Mouse (Mus musculus): ENCODE data around the gene Pnpla1. TPM values are rescaled to one million over a fixed set of nuclear protein-coding genes. Genes with fewer than 3 reads are reported as not detected.
A peak's percentile ranks its signal among the peaks of the same experiment; 100 is the strongest.

The Pnpla1 gene
- total RNA-seq, 2 experiments from 2014 or later: 0.38 to 0.42 TPM

GRCm38 (mm10) chr17:28926380-28926779, 68.2 kb downstream of the Pnpla1 start:
- DNase-seq: peak; percentile 71 to 78

DNA sequence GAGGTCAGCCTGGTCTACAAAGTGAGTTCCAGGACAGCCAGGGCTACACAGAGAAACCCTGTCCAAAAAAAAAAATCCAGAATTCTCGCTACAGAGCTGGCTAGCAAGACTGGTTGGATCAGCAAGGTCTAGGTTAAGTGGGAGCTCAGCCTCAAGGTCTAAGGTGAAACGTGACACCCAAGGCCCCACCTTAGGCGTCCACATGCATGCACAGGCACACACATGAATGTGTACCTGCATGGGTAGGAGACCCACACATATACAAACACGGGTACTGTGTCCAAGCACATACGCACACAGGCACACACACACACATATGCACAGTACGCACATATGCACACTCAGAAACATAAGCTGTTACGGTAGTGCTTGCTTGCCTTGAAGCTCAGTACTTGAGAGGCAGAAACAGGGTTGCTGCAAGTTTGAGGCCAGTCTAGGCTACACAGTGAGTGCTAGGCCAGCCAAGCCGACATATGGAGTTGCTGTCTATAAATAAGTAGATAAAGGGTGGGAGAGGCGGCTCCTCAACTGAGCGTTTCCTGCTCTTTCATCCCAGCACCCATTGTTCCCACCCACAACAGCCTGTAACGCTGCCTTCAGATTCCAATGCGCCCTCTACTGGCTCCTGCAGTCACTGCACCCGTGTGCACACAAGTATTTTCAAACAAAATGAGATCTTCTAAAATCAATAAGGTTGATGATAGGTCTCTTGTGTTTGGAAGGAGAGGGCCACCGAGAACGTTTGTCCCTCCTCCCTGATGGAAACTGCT, 68.8 kb downstream of the Pnpla1 start:
- DNase-seq: peak in 1 of 2 experiments; percentile 33

GRCm38 (mm10) chr17:28928004-28928403, 69.8 kb downstream of the Pnpla1 start:
- DNase-seq: no peak

GRCm38 (mm10) chr17:28929369-28929768, 71.2 kb downstream of the Pnpla1 start:
- DNase-seq: no peak

DNA sequence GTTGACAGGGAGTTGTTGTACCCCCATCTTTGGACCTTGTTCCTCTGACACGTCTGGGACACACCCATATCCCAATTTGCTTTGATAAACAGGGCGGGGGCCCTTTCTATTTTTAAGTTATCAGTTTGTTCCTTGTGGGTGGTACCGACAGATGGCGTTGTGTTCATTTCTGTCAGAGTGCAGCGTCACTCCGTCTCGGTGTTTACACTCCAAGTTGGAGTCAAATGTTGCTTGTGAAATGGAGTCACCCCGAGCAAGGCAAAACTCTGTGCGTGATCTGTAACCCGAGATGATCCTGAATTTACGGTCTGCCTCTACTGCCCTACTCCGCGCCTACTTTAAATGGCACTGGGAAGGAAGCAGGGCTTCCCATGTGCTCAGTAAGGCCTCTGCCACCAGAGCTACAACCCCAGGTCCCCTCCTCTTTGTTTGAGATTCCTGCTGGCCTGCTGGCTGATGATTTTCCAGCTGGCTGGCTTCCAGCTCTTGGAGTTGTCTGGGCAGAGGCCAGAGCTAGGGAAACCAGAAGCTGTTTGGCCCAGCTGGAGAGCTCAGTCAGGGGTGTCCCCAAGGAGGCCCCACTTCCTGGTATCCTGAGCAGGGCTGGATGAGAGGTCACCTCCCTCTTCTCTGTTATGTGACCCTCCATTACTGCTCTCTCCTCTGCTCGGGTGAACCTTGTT, 72.3 kb downstream of the Pnpla1 start:
- peak; percentile 51 to 54 for DNase-seq

DNA sequence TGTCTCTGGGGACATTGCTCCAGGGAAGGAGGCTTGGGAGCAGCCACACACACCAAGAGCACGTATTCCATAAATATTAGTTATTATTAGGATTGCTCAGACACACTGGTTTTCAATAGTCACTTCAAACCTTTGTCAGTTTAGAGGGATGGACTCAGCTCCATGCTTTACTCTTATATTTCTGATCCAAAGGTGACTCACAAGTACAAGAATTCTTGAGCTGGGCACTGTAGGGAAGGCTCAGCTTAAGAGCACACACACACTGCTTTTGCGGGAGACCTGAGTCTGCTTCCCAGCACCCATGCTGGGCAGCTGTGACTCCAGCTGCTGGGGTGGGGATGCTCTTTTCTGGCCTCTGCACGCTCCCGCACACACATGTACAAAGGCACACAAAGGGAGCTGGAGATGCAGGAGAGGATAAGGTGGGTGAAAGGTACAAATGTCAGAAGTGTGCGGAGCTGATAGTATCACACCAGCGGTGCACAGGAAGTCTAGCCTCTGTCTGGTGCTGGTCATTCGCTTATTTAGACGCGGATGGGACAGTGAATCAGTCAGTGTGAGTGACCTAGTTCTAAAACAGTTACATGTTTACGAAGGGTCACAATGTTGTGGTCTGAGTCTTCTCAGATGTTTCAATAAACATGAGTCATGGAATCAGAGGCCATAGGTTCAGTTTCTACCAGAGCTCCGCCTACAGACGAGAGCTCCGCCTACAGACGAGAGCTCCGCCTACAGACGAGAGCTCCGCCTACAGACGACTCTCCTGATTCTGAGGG, 73.4 kb downstream of the Pnpla1 start:
- no peak for DNase-seq

DNA sequence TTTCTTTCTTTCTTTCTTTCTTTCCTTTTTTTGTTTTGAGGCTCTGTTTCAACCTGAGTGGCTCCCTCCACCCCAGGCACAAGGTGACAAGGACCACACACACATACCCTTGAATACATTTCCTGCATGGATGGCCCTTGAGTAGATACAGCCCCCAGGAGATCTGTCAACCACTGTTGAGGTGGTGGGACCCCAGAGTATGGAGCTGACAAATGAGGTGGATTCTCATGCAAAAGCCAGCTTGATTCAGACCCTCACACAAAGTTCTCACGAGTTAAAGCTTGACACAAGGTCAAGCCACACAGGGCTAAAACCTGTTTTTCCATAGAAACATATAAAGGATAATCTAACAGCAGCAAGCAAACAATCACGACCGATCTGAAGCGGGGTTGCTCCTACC, 74.1 kb downstream of the Pnpla1 start:
- no peak for DNase-seq

GRCm38 (mm10) chr17:28934120-28934916, 76.1 kb downstream of the Pnpla1 start:
- DNase-seq: no peak

- DNase-seq: no peak
These were observed 77.9 kb downstream of the Pnpla1 start for GRCm38 (mm10) chr17:28936133-28936532.

DNA sequence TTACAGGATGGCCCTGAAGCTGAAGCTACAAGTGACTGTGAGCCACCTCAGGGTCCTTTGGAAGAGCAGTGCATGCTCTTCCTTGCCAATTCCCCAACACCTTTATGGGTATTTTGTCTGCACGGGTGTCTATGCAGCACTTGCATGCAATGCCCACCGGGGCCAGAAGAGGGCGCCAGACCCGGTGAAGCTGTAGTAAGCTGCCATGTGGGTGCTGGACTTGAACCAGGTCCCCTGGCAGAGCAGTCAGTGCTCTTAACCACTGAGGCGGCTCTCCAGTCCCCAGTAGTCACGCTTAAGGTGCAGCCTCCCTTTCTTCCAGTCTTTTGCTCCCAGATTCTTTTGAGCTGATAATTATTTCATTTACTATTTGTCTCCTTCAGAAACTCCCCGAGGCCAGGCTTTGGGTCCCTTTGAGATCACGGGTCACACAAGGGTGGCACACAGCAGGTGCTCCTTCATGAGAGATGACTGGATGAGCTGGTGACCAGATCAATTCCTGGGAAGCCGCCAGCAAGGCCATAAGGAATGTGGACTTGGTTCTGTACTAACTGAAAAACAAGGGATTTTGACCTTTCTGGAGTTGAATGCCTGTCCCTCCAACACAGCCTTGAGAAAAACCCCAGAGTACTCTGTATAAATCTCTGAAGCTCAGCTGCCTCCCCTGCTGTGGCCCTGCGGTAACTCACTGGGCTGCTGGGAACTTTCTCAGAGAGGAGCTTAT, 78.6 kb downstream of the Pnpla1 start:
- no peak for DNase-seq

Other genes with a start within 250 kb of the Pnpla1 start
- 10 to 100 TPM; 77.8 to 83.3 TPM for gene Srpk1, start 235.7 kb upstream of the Pnpla1 start, total RNA-seq (2021)
- 1 to 10 TPM; 3.7 to 6.4 TPM for gene Slc26a8, start 168.2 kb upstream of the Pnpla1 start, total RNA-seq (2021)
- gene Mapk14, start 167.1 kb upstream of the Pnpla1 start, total RNA-seq (2021): 10 to 100 TPM; 76.7 to 78.8 TPM
- gene AC170998.1, start 132.3 kb upstream of the Pnpla1 start, total RNA-seq (2021): 1 to 10 TPM; 1.4 to 1.8 TPM
- gene Mapk13, start 89.1 kb upstream of the Pnpla1 start, total RNA-seq (2021): 1 to 10 TPM in 1 of 2 experiments, under 1 TPM in 1; 0.60 to 1.1 TPM
- gene Brpf3, start 57.3 kb upstream of the Pnpla1 start, total RNA-seq (2021): 10 to 100 TPM; 39.4 to 45.4 TPM
- gene 4930539E08Rik, start 56.9 kb downstream of the Pnpla1 start, total RNA-seq (2021): 1 to 10 TPM; 3.2 to 4.6 TPM
- not detected for gene Pxt1, start 85.4 kb downstream of the Pnpla1 start, total RNA-seq (2021)
- 10 to 100 TPM; 64.5 to 74.5 TPM for gene Kctd20, start 93.5 kb downstream of the Pnpla1 start, total RNA-seq (2021)
- gene Stk38, start 149.6 kb downstream of the Pnpla1 start, total RNA-seq (2021): 10 to 100 TPM; 51.7 to 55.6 TPM
- gene Srsf3, start 174.2 kb downstream of the Pnpla1 start, total RNA-seq (2021): 100 to 1,000 TPM; 141 to 147 TPM
- gene Cdkn1a, start 232.6 kb downstream of the Pnpla1 start, total RNA-seq (2021): 10 to 100 TPM; 12.9 to 16.7 TPM

Measured in layer of hippocampus, postnatal 36 days (tissue).